Mouse (Mus musculus): ENCODE results near the gene Cpne7. TPM values are rescaled to one million over a fixed set of nuclear protein-coding genes. Genes with fewer than 3 reads are reported as not detected.

The Cpne7 gene
- polyA plus RNA-seq (2014; fragmentation: Nextera tagmentation; extraction: Ambion mirVana) = 0.24 and 0.49 TPM in 2 replicates

- Histone ChIP-seq H3K9ac (peak within 1 kb of the TSS; percentile 7; the same call in 1 of the 2 replicates), H3K4me1 (ENCODE audit: insufficient read depth) (peaks cover 4% of the 10 kb centered on the region; the same call in 1 of the 2 replicates), H3K27me3 (ENCODE audit: insufficient read depth, low read length) (peaks cover 41% of the 10 kb centered on the region), H3K27ac (ENCODE audit: low read depth) (no peak within 1 kb of the TSS), H3K4me3 (ENCODE audit: low read depth, low read length) (peak within 1 kb of the TSS; percentile 38), H3K36me3 (ENCODE audit: insufficient read depth) (no peaks in the 10 kb centered on the region), H3K4me2 (peak within 1 kb of the TSS; percentile 69), H3K9me3 (ENCODE audit: low read depth, low read length) (no peaks in the 10 kb centered on the region)
- peak; percentile 31; the same call in 1 of the 2 replicates for ATAC-seq (ENCODE audit: insufficient read depth)
- under 1% methylated on average over 51 of the region's 51 CpGs for WGBS
- no peak for DNase-seq
- no peak for TF ChIP-seq CTCF (IDR thresholded peaks at IDR 0.05; ENCODE audit: low read depth)
Measured at GRCm38 (mm10) chr8:123117127-123117731, at the start of gene Cpne7. Gene Cpne7 (plus strand): TSS chr8:123117374.

DNA sequence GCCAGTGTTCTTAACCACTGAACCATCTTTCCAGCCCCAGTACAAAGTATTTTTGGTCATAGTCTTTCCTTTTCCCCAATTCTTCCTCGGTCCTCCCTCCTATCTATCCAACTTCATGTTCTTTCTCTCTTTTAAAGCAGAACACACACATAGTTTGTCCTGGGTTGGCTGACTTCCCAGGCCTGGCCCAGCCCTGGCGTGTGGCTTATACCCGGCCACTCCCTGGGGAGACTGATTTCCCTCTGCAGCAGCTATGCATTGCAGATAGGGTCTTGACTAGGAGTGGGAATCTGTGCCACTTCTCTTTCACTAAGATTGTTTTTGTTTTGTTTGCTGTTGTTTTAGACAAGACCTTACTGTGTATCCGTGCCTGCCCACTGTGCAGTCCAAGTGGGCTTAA, 46.0 kb upstream of the Cpne7 start:
- H3K4me3 ChIP-seq (ENCODE audit: low read depth, low read length) = no peak overlapping the region
- H3K9ac ChIP-seq = no peak overlapping the region
- WGBS = 73% methylated on average over 4 of the region's 4 CpGs
- no peak for ATAC-seq (ENCODE audit: insufficient read depth)
- no peaks in the 10 kb centered on the region for H3K9me3 ChIP-seq (ENCODE audit: low read depth, low read length)
- H3K4me1 ChIP-seq (ENCODE audit: insufficient read depth) = peaks cover 7% of the 10 kb centered on the region; the same call in 1 of the 2 replicates
- H3K27me3 ChIP-seq (ENCODE audit: insufficient read depth, low read length) = no peaks in the 10 kb centered on the region
- no peak overlapping the region for H3K27ac ChIP-seq (ENCODE audit: low read depth)
- peak; percentile 44 for DNase-seq
- H3K4me2 ChIP-seq = no peak overlapping the region
- H3K36me3 ChIP-seq (ENCODE audit: insufficient read depth) = peaks cover 66% of the 10 kb centered on the region
- TF ChIP-seq CTCF (IDR thresholded peaks at IDR 0.05; ENCODE audit: low read depth) = no peak

DNA sequence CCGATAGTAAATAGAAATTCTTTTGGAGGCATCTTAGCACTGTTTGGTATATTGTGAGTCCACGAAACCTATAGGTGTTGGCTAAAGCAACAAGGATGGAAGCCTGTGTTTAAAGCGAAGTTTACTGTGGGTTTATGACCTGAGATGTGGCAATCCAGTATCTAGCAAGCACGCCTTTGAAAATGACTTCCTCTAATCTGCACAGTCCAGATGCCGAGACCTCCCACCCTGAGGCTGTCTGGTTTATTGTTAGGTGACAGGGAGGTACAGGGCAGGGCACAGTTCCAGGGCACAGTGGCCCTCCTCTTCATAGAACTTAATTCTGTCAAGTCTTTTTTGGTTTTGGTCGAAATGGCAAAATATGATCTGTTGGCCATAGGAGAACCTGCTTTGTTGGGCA, 40.0 kb upstream of the Cpne7 start:
- peaks cover 83% of the 10 kb centered on the region for H3K36me3 ChIP-seq (ENCODE audit: insufficient read depth)
- ATAC-seq (ENCODE audit: insufficient read depth) (no peak), DNase-seq (no peak)
- H3K27me3 ChIP-seq (ENCODE audit: insufficient read depth, low read length) = no peaks in the 10 kb centered on the region
- no peak overlapping the region for H3K27ac ChIP-seq (ENCODE audit: low read depth)
- H3K9me3 ChIP-seq (ENCODE audit: low read depth, low read length) = no peaks in the 10 kb centered on the region
- H3K4me1 ChIP-seq (ENCODE audit: insufficient read depth) = no peaks in the 10 kb centered on the region
- H3K4me3 ChIP-seq (ENCODE audit: low read depth, low read length) = no peak overlapping the region
- WGBS = 86% methylated on average over 6 of the region's 6 CpGs
- no peak overlapping the region for H3K9ac ChIP-seq
- H3K4me2 ChIP-seq = no peak overlapping the region
- TF ChIP-seq CTCF (IDR thresholded peaks at IDR 0.05; ENCODE audit: low read depth) = no peak

GRCm38 (mm10) chr8:123082993-123083392, 34.2 kb upstream of the Cpne7 start:
- Histone ChIP-seq H3K4me2 (no peak overlapping the region), H3K36me3 (ENCODE audit: insufficient read depth) (peaks cover 91% of the 10 kb centered on the region), H3K4me1 (ENCODE audit: insufficient read depth) (no peaks in the 10 kb centered on the region), H3K4me3 (ENCODE audit: low read depth, low read length) (no peak overlapping the region), H3K9me3 (ENCODE audit: low read depth, low read length) (no peaks in the 10 kb centered on the region), H3K9ac (no peak overlapping the region), H3K27me3 (ENCODE audit: insufficient read depth, low read length) (no peaks in the 10 kb centered on the region), H3K27ac (ENCODE audit: low read depth) (no peak overlapping the region)
- DNase-seq (no peak), ATAC-seq (ENCODE audit: insufficient read depth) (no peak)
- TF ChIP-seq CTCF (IDR thresholded peaks at IDR 0.05; ENCODE audit: low read depth) = no peak
- WGBS = 83% methylated on average over 6 of the region's 6 CpGs

- Histone ChIP-seq H3K27me3 (ENCODE audit: insufficient read depth, low read length) (no peaks in the 10 kb centered on the region), H3K4me1 (ENCODE audit: insufficient read depth) (no peaks in the 10 kb centered on the region), H3K4me2 (no peak overlapping the region), H3K27ac (ENCODE audit: low read depth) (no peak overlapping the region), H3K4me3 (ENCODE audit: low read depth, low read length) (no peak overlapping the region), H3K9me3 (ENCODE audit: low read depth, low read length) (no peaks in the 10 kb centered on the region), H3K36me3 (ENCODE audit: insufficient read depth) (peaks cover 94% of the 10 kb centered on the region), H3K9ac (no peak overlapping the region; the same call in 1 of the 2 replicates)
- no peak for TF ChIP-seq CTCF (IDR thresholded peaks at IDR 0.05; ENCODE audit: low read depth)
- ATAC-seq (ENCODE audit: insufficient read depth) (no peak), DNase-seq (no peak)
- WGBS = 88% methylated on average over 12 of the region's 12 CpGs
Measured at GRCm38 (mm10) chr8:123083610-123084009, 33.6 kb upstream of the Cpne7 start.

DNA sequence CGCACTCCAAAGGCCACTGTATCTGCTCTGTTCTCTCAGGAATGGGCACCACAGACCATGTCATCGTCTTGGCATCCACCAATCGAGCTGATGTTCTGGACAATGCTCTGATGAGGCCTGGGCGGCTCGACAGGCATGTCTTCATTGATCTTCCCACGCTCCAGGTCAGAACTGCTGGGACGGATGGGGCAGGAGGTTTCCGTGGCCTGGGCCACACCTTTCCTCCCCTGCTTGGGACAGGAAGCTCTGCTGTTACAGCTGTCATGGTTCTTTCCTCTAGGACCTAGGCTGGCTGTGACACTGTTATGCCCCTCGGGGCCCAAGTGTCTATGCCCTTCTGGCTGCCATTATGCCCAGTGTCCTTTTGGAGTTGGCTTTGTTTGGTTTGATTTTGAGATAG, 29.9 kb upstream of the Cpne7 start:
- Histone ChIP-seq H3K9me3 (ENCODE audit: low read depth, low read length) (no peaks in the 10 kb centered on the region), H3K4me2 (no peak overlapping the region), H3K36me3 (ENCODE audit: insufficient read depth) (peaks cover 97% of the 10 kb centered on the region), H3K27ac (ENCODE audit: low read depth) (no peak overlapping the region), H3K4me3 (ENCODE audit: low read depth, low read length) (no peak overlapping the region), H3K4me1 (ENCODE audit: insufficient read depth) (no peaks in the 10 kb centered on the region), H3K9ac (no peak overlapping the region), H3K27me3 (ENCODE audit: insufficient read depth, low read length) (no peaks in the 10 kb centered on the region)
- 84% methylated on average over 9 of the region's 9 CpGs for WGBS
- DNase-seq (no peak), ATAC-seq (ENCODE audit: insufficient read depth) (no peak)
- TF ChIP-seq CTCF (IDR thresholded peaks at IDR 0.05; ENCODE audit: low read depth) = no peak

GRCm38 (mm10) chr8:123097216-123097615, 20.0 kb upstream of the Cpne7 start:
- ATAC-seq (ENCODE audit: insufficient read depth) = no peak
- H3K27ac ChIP-seq (ENCODE audit: low read depth) = no peak overlapping the region

More at GRCm38 (mm10) chr8:123097216-123097615, 20.0 kb upstream of the Cpne7 start:
- Histone ChIP-seq H3K9me3 (ENCODE audit: low read depth, low read length) (no peaks in the 10 kb centered on the region), H3K4me1 (ENCODE audit: insufficient read depth) (no peaks in the 10 kb centered on the region), H3K4me3 (ENCODE audit: low read depth, low read length) (no peak overlapping the region), H3K9ac (no peak overlapping the region), H3K36me3 (ENCODE audit: insufficient read depth) (peaks cover 52% of the 10 kb centered on the region), H3K4me2 (no peak overlapping the region), H3K27me3 (ENCODE audit: insufficient read depth, low read length) (no peaks in the 10 kb centered on the region)
- TF ChIP-seq CTCF (IDR thresholded peaks at IDR 0.05; ENCODE audit: low read depth) = no peak
- WGBS = 88% methylated on average over 11 of the region's 11 CpGs
- no peak for DNase-seq

Data from lung, embryonic 14.5 days (tissue).